ENCODE assay signal across 33 mouse cellular contexts in the genomic region with DNA sequence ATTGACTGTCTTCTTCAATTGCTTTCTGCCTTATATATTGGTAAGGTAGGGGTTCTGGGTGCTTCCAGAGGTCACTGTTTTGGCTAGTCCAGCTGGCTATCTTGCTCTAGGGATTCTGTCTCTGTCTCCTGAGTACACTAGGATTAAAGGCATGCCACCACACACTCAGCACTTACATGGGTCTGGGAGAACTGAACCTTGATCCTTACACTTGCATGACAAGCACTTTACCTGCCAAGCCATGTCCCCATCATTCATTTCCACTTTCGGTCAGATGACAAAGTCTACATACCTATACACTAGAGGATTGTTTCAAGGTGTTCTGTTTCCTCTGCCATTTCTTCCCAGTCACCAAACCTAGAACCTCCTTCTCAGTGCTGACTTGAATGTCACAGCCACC.
"Had no signal": no experiment of that assay in that cellular context is flagged by ENCODE, and none has a peak within 500 bp of the region (broad histone marks: within the 10 kb centered on the region; RNA-seq: fewer than 3 reads in every experiment).

No protein-coding gene starts in this region.

- H3K9ac ChIP-seq: limb, embryonic 12.5 days; limb, embryonic 13.5 days; limb, embryonic 15.5 days; liver, embryonic 12.5 days; liver, embryonic 13.5 days; liver, embryonic 14.5 days; liver, embryonic 15.5 days; liver, postnatal 0 days; lung, embryonic 14.5 days; lung, embryonic 15.5 days; midbrain, embryonic 12.5 days; midbrain, embryonic 13.5 days; midbrain, embryonic 15.5 days; neural tube, embryonic 12.5 days; neural tube, embryonic 13.5 days had no signal

- H3K9me3 ChIP-seq: limb, embryonic 10.5 days; limb, embryonic 12.5 days; limb, embryonic 13.5 days; limb, embryonic 15.5 days; liver, embryonic 12.5 days; liver, embryonic 13.5 days; liver, embryonic 15.5 days; lung, embryonic 15.5 days; midbrain, embryonic 10.5 days; midbrain, embryonic 12.5 days; midbrain, embryonic 13.5 days; midbrain, embryonic 15.5 days; neural tube, embryonic 12.5 days; neural tube, embryonic 13.5 days had no signal

- H3K4me3 ChIP-seq: limb, embryonic 10.5 days; limb, embryonic 12.5 days; limb, embryonic 13.5 days; limb, embryonic 15.5 days; liver, embryonic 12.5 days; liver, embryonic 13.5 days; liver, embryonic 15.5 days; lung, embryonic 15.5 days; megakaryocyte, embryonic 14.5 days; midbrain, embryonic 10.5 days; midbrain, embryonic 12.5 days; midbrain, embryonic 13.5 days; midbrain, embryonic 15.5 days; myocyte; neural tube, embryonic 12.5 days; neural tube, embryonic 13.5 days had no signal

- H3K27ac ChIP-seq: limb, embryonic 10.5 days; limb, embryonic 12.5 days; limb, embryonic 13.5 days; limb, embryonic 15.5 days; liver, embryonic 12.5 days; liver, embryonic 13.5 days; liver, embryonic 14.5 days; liver, embryonic 15.5 days; lung, embryonic 15.5 days; macrophage; midbrain, embryonic 10.5 days; midbrain, embryonic 12.5 days; midbrain, embryonic 13.5 days; midbrain, embryonic 15.5 days; neural tube, embryonic 12.5 days; neural tube, embryonic 13.5 days had no signal

- DNase-seq: left cerebral cortex, postnatal 4 days; liver; liver, embryonic 13.5 days; liver, postnatal 0 days; lung, adult 18-20 months; lung, adult 2 months; lung, embryonic 14.5 days; lung, postnatal 10 days; lung, postnatal 14 days; lung, postnatal 36 days; lung, postnatal 4 days; midbrain, embryonic 14.5 days had no signal

- H3K36me3 ChIP-seq: limb, embryonic 10.5 days; limb, embryonic 12.5 days; limb, embryonic 13.5 days; limb, embryonic 15.5 days; liver, embryonic 12.5 days; liver, embryonic 13.5 days; liver, embryonic 15.5 days; lung, embryonic 15.5 days; midbrain, embryonic 10.5 days; midbrain, embryonic 12.5 days; midbrain, embryonic 13.5 days; midbrain, embryonic 15.5 days; neural tube, embryonic 12.5 days; neural tube, embryonic 13.5 days had no signal

- H3K4me1 ChIP-seq: limb, embryonic 10.5 days; limb, embryonic 12.5 days; limb, embryonic 13.5 days; limb, embryonic 15.5 days; liver, embryonic 12.5 days; liver, embryonic 13.5 days; liver, embryonic 15.5 days; lung, embryonic 15.5 days; megakaryocyte, embryonic 14.5 days; midbrain, embryonic 10.5 days; midbrain, embryonic 12.5 days; midbrain, embryonic 13.5 days; midbrain, embryonic 15.5 days; neural tube, embryonic 12.5 days; neural tube, embryonic 13.5 days had no signal

- ATAC-seq: liver, embryonic 12.5 days; liver, postnatal 0 days; lung, postnatal 0 days; midbrain, embryonic 13.5 days; midbrain, embryonic 15.5 days; midbrain, embryonic 16.5 days had no signal

- H3K27me3 ChIP-seq: limb, embryonic 12.5 days; limb, embryonic 13.5 days; limb, embryonic 15.5 days; liver, embryonic 12.5 days; liver, embryonic 13.5 days; liver, embryonic 15.5 days; lung, embryonic 15.5 days; megakaryocyte, embryonic 14.5 days; midbrain, embryonic 12.5 days; midbrain, embryonic 13.5 days; midbrain, embryonic 15.5 days; neural tube, embryonic 12.5 days; neural tube, embryonic 13.5 days had no signal

- H3K4me2 ChIP-seq: limb, embryonic 12.5 days; limb, embryonic 13.5 days; limb, embryonic 15.5 days; liver, embryonic 11.5 days; liver, embryonic 12.5 days; liver, embryonic 13.5 days; liver, embryonic 15.5 days; lung, embryonic 14.5 days; lung, embryonic 15.5 days; midbrain, embryonic 11.5 days; midbrain, embryonic 12.5 days; midbrain, embryonic 13.5 days; midbrain, embryonic 15.5 days; neural tube, embryonic 12.5 days; neural tube, embryonic 13.5 days had no signal
